Mouse (Mus musculus) limb, embryonic 15.5 days (tissue): ENCODE results near the gene Clpp. TPM values are rescaled to one million over a fixed set of nuclear protein-coding genes. Genes with fewer than 3 reads are reported as not detected.

Experiments
- ATAC-seq: fragments of 200-750 bp; cut with Nextera tagmentation; 2 replicates; pipeline ENCODE4 v1.8.0; 2017; ENCODE audit warnings: low read depth, moderate TSS enrichment; ENCODE audit not compliant: insufficient number of reproducible peaks, low FRiP score, low TSS enrichment
- H3K27ac ChIP-seq: fragments of 300-500 bp; sonication (generic); 2 replicates; pipeline ENCODE4 v1.5.1; 2015; ENCODE audit warnings: moderate library complexity, mild to moderate bottlenecking, inconsistent platforms
- H3K27me3 ChIP-seq: fragments of 300-500 bp; sonication (generic); 2 replicates; pipeline ENCODE4 v1.6.1; 2015; ENCODE audit warnings: inconsistent platforms
- H3K36me3 ChIP-seq: fragments of 300-500 bp; sonication (generic); 2 replicates; pipeline ENCODE4 v1.6.1; 2015; ENCODE audit warnings: inconsistent platforms
- H3K4me1 ChIP-seq: fragments of 300-500 bp; sonication (generic); 2 replicates; pipeline ENCODE4 v1.6.1; 2015; ENCODE audit warnings: inconsistent platforms
- H3K4me2 ChIP-seq: fragments of 300-500 bp; sonication (generic); 2 replicates; pipeline ENCODE4 v1.6.1; 2015; ENCODE audit warnings: mild to moderate bottlenecking, inconsistent platforms
- H3K4me3 ChIP-seq: fragments of 300-500 bp; sonication (generic); 2 replicates; pipeline ENCODE4 v1.5.1; 2015; ENCODE audit warnings: mild to moderate bottlenecking, inconsistent platforms
- H3K9ac ChIP-seq: fragments of 300-500 bp; sonication (generic); 2 replicates; pipeline ENCODE4 v1.6.1; 2015; ENCODE audit warnings: inconsistent platforms
- H3K9me3 ChIP-seq: fragments of 300-500 bp; sonication (generic); 2 replicates; pipeline ENCODE4 v1.6.1; 2016; ENCODE audit warnings: inconsistent platforms
- WGBS: fragments of 180-500 bp; shearing (Covaris S2); methylation state at CpG from one replicate; pipeline ENCODE4 v1.1.7; 2015; 5-methylcytosine and 5-hydroxymethylcytosine counted together
- polyA plus RNA-seq: library from polyadenylated mRNA; unstranded; fragments of >200 nt; fragmentation: Nextera tagmentation; extraction: Ambion mirVana; gene quantifications from 2 replicates; pipeline ENCODE4 v1.2.1, GENCODE M21; 2015

The Clpp gene
- polyA plus RNA-seq, 1 experiment from 2014 or later = 136 TPM

DNA sequence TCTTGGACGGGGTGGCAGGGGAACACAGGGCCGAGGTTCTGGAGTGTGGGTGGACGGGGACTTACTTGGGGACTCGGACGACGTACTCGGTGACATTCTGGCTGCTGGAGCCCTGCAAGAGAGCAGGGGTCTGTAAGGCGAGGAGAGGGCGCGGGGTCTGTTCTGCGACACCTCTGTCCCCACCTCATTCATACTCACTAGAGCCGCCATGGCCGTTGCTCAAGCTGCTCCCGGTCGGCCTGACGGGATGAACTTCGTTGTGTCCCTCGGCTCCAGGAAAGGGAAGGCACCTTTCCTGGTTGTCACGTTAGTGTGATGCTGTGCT lies 20.8 kb downstream of the Clpp start:
- peak overlapping the region; percentile 86 for H3K27ac ChIP-seq
- H3K9ac ChIP-seq = peak overlapping the region; percentile 79
- H3K27me3 ChIP-seq = no peaks in the 10 kb centered on the region
- 1% methylated on average over 19 of the region's 19 CpGs for WGBS
- peak; percentile 41; the same call in 1 of the 2 replicates for ATAC-seq
- H3K9me3 ChIP-seq = no peaks in the 10 kb centered on the region
- peak overlapping the region; percentile 75 for H3K4me3 ChIP-seq
- peaks cover 31% of the 10 kb centered on the region for H3K36me3 ChIP-seq
- H3K4me1 ChIP-seq = peaks cover 19% of the 10 kb centered on the region
- peak overlapping the region; percentile 81 for H3K4me2 ChIP-seq

DNA sequence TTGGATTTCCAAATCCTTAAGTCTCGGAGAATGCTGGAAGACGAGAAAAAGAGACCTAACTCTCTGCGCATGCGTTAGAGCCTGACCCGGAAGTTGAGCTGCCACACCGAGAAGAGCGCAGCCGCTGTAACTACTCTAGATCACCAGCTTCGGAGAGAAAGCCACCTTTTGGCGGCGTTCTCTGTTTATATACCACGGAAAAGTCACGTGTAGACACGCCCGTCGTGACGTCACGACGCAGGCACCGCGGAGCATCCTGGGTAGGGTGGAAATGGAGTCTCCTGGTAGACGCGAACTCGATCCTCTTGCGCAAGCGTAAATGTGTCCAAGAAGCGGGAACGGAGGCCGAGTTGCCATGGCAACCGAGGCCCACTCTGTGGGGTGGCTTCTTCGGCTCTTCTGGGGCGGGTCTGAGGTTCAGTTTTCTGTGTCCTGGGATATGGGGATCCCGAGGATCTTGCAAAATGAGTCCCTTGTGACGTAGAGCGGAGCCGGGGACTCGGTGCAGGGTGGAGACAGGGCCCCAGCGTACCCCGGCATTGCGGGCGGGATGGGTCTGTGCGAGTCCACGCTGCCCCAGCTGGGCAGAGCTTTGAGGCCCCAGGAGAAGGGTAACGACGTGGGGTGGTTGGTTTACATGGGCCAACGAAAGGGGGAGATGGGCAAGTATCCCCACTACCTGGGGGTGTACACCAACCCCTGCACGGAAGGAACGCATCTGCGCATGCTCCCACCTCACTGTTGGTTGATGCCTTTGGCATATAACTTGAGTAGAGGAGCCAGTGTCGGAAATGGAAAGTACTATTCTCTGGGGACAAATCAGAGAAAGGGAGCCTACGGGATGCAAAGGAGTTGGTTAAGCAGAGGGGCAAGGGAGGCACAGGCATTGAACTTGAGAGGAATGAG lies 21.4 kb downstream of the Clpp start, which contains the start of the genes Gtf2f1 and Gm17949:
TSS of gene Gtf2f1 (minus strand) at position 53 of the 906 bp plus-strand sequence.
TSS of gene Gm17949 (plus strand) at position 234 of the 906 bp plus-strand sequence.
- Histone ChIP-seq H3K4me2 (peak within 1 kb of the TSS; percentile 81), H3K27ac (peak within 1 kb of the TSS; percentile 95), H3K9ac (peak within 1 kb of the TSS; percentile 79), H3K36me3 (peaks cover 25% of the 10 kb centered on the region), H3K4me1 (peaks cover 19% of the 10 kb centered on the region), H3K4me3 (peak within 1 kb of the TSS; percentile 75), H3K27me3 (no peaks in the 10 kb centered on the region), H3K9me3 (no peaks in the 10 kb centered on the region)
- ATAC-seq = peak; percentile 90
- WGBS = under 1% methylated on average over 51 of the region's 51 CpGs

GRCm38 (mm10) chr17:57012245-57012795 lies 22.2 kb downstream of the Clpp start:
- Histone ChIP-seq H3K27me3 (no peaks in the 10 kb centered on the region), H3K4me2 (peak overlapping the region; percentile 81), H3K4me3 (peak overlapping the region; percentile 75), H3K36me3 (peaks cover 16% of the 10 kb centered on the region), H3K27ac (peak overlapping the region; percentile 95), H3K4me1 (peaks cover 19% of the 10 kb centered on the region), H3K9me3 (no peaks in the 10 kb centered on the region), H3K9ac (no peak overlapping the region)
- ATAC-seq = no peak
- 69% methylated on average over 13 of the region's 13 CpGs for WGBS

DNA sequence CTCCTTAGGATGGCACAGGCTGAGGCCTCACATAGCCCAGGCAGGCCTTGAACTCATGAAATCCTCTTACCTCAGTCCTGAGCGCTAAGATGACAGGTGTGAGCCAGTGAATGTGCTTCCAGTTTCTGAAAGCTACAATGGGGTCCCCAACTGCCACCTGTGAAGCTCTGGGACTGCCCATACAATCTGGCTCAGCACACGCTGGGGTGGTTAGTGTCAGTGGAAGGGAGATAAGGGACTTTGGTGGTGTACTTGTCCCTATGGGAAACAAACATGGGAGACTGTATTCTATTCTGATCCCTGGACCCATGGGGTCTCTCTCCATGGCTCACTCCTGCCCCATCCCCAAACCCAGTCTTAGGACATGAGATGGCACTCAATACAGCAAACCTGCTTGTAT lies 29.6 kb downstream of the Clpp start:
- WGBS = 87% methylated on average over 2 of the region's 2 CpGs
- no peaks in the 10 kb centered on the region for H3K27me3 ChIP-seq

DNA sequence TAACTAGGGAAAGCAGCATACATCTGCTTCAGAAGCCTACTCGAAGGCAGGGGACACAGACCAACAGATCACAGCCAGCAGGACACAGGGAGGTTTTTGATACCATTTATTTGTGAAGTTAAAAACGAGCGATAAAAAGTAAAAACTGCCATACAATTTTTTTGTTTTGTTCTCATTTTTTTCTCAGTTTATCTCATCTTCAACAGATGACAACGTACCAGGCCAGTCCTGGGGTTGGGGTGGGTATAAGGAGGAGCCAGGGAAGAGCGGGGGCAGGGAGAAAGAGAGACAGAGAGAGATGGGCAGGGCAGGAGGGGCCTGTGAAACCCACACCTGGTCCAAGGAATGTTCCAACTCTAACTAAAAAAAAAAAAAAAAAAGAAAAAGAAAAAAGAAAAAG lies 30.9 kb downstream of the Clpp start:
- no peaks in the 10 kb centered on the region for H3K9me3 ChIP-seq
- no peaks in the 10 kb centered on the region for H3K27me3 ChIP-seq
- H3K36me3 ChIP-seq = peaks cover 65% of the 10 kb centered on the region
- ATAC-seq = no peak
- H3K9ac ChIP-seq = no peak overlapping the region
- no peak overlapping the region for H3K4me2 ChIP-seq
- 91% methylated on average over 5 of the region's 5 CpGs for WGBS
- no peaks in the 10 kb centered on the region for H3K4me1 ChIP-seq
- H3K27ac ChIP-seq = no peak overlapping the region
- H3K4me3 ChIP-seq = no peak overlapping the region

More for the DNA sequence above, 29.6 kb downstream of the Clpp start:
- Histone ChIP-seq H3K9me3 (no peaks in the 10 kb centered on the region), H3K27ac (no peak overlapping the region), H3K4me3 (no peak overlapping the region), H3K9ac (no peak overlapping the region), H3K4me1 (no peaks in the 10 kb centered on the region), H3K4me2 (no peak overlapping the region), H3K36me3 (peaks cover 53% of the 10 kb centered on the region)
- no peak for ATAC-seq

- WGBS = 89% methylated on average over 4 of the region's 4 CpGs
- Histone ChIP-seq H3K4me3 (no peak overlapping the region), H3K9me3 (no peaks in the 10 kb centered on the region), H3K4me1 (peaks cover 15% of the 10 kb centered on the region), H3K9ac (no peak overlapping the region), H3K27me3 (no peaks in the 10 kb centered on the region), H3K36me3 (peaks cover 64% of the 10 kb centered on the region), H3K4me2 (no peak overlapping the region), H3K27ac (no peak overlapping the region)
- ATAC-seq = no peak
Observed at GRCm38 (mm10) chr17:57027471-57027870, 37.4 kb downstream of the Clpp start.

- Histone ChIP-seq H3K9ac (peak overlapping the region; percentile 100; the same call in 1 of the 2 replicates), H3K4me2 (peak overlapping the region; percentile 74), H3K4me1 (peaks cover 16% of the 10 kb centered on the region), H3K36me3 (peaks cover 42% of the 10 kb centered on the region), H3K4me3 (peak overlapping the region; percentile 96), H3K27me3 (no peaks in the 10 kb centered on the region), H3K9me3 (no peaks in the 10 kb centered on the region), H3K27ac (no peak overlapping the region)
- no peak for ATAC-seq
- WGBS = 37% methylated on average over 8 of the region's 8 CpGs
Observed at GRCm38 (mm10) chr17:57029691-57030090, 39.6 kb downstream of the Clpp start.

DNA sequence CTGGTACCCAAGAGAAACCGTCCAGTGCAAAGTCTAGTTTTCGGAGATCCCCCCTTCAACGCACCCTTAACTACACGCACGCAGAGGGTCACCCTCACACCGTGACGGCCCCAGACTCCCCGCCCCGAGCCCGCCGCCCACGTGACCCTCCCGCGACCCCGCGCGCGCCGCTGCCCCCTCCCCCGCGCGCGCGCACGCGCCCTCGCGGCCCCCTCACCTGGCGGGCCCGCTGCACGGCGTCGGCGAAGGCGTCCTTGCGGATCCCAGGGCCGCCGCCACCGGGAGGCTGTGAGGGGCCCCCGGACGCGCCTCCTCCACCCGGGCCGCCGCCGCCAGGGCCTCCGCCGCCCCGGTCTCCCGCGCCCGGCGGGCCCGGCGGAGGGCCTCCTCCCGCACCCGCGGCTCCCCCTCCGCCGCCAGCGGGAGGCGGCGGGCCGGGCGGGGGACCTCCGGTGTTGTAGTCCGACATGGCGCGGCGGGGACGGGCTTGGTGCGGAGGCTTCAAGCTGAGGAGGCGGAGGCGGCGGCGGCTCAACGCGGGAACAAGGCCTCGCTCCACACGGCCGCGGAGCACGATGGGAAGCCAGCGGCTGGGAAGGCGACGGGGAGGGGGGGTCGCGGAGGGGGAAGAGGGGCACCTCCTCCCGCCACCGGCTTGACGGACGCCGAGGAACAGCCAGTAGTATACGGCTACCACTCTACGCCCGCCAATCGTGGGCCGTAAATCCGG lies 41.0 kb downstream of the Clpp start, which contains the start of gene Khsrp:
TSS of gene Khsrp (minus strand) at position 592 of the 730 bp plus-strand sequence.
- under 1% methylated on average over 69 of the region's 99 CpGs for WGBS
- H3K4me1 ChIP-seq = peaks cover 16% of the 10 kb centered on the region
- H3K4me2 ChIP-seq = peak within 1 kb of the TSS; percentile 74
- H3K27me3 ChIP-seq = no peaks in the 10 kb centered on the region
- no peaks in the 10 kb centered on the region for H3K9me3 ChIP-seq
- no peak for ATAC-seq
- peaks cover 28% of the 10 kb centered on the region for H3K36me3 ChIP-seq
- H3K27ac ChIP-seq = peak within 1 kb of the TSS; percentile 93
- peak within 1 kb of the TSS; percentile 100 for H3K9ac ChIP-seq
- peak within 1 kb of the TSS; percentile 96 for H3K4me3 ChIP-seq

GRCm38 (mm10) chr17:57031661-57032420 lies 41.7 kb downstream of the Clpp start:
- H3K27me3 ChIP-seq = no peaks in the 10 kb centered on the region

DNA sequence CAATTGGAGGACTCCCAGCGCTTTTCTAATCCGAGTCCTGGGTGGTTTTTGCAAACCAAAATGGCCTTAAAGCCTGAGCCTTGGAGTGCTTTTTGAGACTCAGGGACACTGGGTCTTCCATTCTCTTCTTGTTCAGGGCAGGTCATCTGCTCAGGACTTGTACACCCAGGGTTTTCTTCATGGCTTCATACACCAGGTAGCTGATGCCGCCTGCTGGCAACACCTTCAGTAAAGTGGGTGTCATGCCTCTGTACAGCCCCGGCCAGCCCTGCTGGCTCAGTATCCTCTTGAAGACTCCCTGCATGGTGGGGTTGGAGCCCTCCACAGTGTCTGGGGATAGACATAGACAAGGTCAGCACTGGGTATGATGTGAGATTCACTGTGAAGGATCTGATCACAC lies 42.7 kb downstream of the Clpp start:
- no peak overlapping the region for H3K9ac ChIP-seq
- H3K27ac ChIP-seq = peak overlapping the region; percentile 93
- ATAC-seq = no peak
- H3K4me2 ChIP-seq = no peak overlapping the region
- H3K36me3 ChIP-seq = peaks cover 10% of the 10 kb centered on the region
- no peak overlapping the region for H3K4me3 ChIP-seq
- peaks cover 3% of the 10 kb centered on the region; the same call in 1 of the 2 replicates for H3K27me3 ChIP-seq
- no peaks in the 10 kb centered on the region for H3K9me3 ChIP-seq
- 90% methylated on average over 4 of the region's 4 CpGs for WGBS
- peaks cover 16% of the 10 kb centered on the region for H3K4me1 ChIP-seq

More at GRCm38 (mm10) chr17:57031661-57032420, 41.7 kb downstream of the Clpp start:
- Histone ChIP-seq H3K36me3 (peaks cover 20% of the 10 kb centered on the region), H3K9me3 (no peaks in the 10 kb centered on the region), H3K27ac (peak overlapping the region; percentile 93), H3K4me1 (peaks cover 16% of the 10 kb centered on the region), H3K4me2 (peak overlapping the region; percentile 74), H3K9ac (peak overlapping the region; percentile 35; the same call in 1 of the 2 replicates), H3K4me3 (peak overlapping the region; percentile 96)
- ATAC-seq = peak; percentile 99
- WGBS = 2% methylated on average over 38 of the region's 38 CpGs

DNA sequence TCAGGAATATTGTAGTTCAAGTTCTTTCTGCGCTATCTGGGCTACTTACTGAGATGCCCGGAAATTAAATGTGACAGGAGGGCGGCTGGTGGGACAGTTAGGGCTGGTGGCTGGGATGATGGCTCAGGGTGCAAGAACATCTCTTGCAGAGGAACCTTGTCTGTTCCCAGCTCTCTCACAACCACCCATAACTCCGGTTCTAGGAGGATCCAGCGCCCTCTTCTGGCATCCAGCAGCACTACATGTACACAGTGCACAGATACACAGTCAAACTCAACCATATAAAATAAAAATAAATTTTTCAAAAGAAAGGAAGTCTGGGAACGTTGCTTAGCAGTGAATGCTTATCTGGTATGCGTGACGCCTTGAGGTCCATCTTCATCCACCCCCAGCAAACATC lies 48.9 kb downstream of the Clpp start:
- 41% methylated on average over 8 of the region's 8 CpGs for WGBS
- no peak overlapping the region for H3K4me2 ChIP-seq
- H3K4me3 ChIP-seq = no peak overlapping the region
- no peak overlapping the region for H3K9ac ChIP-seq
- peaks cover 8% of the 10 kb centered on the region; the same call in 1 of the 2 replicates for H3K4me1 ChIP-seq
- H3K9me3 ChIP-seq = 0 out of 2 replicates have a peak, but pooled peaks cover 3% of the 10 kb centered on the region
- no peak overlapping the region for H3K27ac ChIP-seq
- no peak for ATAC-seq
- H3K27me3 ChIP-seq = peaks cover 15% of the 10 kb centered on the region
- no peaks in the 10 kb centered on the region for H3K36me3 ChIP-seq
